Mouse (Mus musculus): ENCODE data around the gene Med25. TPM values are rescaled to one million over a fixed set of nuclear protein-coding genes. Genes with fewer than 3 reads are reported as not detected.

Gene Med25
- polyA plus RNA-seq, 1 experiment: 133 TPM

DNA sequence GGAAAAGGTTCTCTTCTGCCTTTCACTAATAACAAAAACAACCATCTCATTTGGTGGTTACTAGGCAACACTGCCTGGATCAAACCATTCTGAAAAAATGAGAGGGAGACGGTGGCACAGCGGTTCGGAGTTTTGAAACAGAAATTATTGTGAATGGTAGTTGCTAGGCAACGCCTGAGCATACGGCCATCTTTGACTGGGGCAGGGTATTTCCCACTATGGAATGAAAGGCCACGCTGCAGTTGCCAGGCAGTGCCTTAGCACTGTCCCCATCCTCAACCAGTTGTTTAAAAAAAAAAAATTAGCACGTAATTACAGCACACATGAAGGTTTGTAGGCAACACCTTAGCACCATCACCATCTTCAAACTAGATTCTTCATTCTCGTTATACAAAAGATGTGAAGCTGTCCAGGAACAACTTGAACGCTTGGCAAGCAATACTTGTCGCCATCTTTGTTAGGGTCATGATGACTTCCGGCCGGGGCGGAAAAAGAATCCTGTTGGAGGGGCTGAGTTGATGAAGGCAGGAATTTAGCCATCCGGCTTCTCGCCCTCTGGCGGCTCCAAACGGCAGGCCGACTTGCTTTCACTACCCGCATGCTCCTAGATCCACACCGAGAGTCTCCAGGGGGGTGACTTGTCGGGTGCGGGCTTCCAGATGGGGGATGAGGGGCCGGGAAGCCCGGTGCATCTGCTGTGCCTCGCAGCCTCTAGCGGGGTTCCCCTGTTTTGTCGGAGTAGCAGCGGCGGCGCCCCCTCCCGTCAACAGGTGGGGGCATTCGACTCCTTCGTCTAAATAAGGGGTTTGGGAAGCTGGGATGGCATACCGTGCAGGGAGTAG lies 3.3 kb upstream of the Med25 start, which contains the start of gene Fuz:
TSS of gene Fuz (plus strand) at position 487 of the 842 bp plus-strand sequence.
- Histone ChIP-seq H3K4me1 (ENCODE audit: control insufficient read depth, insufficient read depth, low read length) (peaks cover 10% of the 10 kb centered on the region), H3K4me3 (replicated peaks; ENCODE audit: extremely low read depth, low read depth, low read length) (peak within 1 kb of the TSS; percentile 71)
- WGBS: under 1% methylated on average over 34 of the region's 34 CpGs
- peak; percentile 87 for DNase-seq
- peak; percentile 66; the same call in 1 of the 2 replicates for TF ChIP-seq POLR2A (IDR thresholded peaks at IDR 0.05; ENCODE audit: borderline replicate concordance, extremely low read depth, low read depth, low read length)
- peak; percentile 63 for TF ChIP-seq CTCF (IDR thresholded peaks at IDR 0.05; ENCODE audit: insufficient read depth, low read length)

DNA sequence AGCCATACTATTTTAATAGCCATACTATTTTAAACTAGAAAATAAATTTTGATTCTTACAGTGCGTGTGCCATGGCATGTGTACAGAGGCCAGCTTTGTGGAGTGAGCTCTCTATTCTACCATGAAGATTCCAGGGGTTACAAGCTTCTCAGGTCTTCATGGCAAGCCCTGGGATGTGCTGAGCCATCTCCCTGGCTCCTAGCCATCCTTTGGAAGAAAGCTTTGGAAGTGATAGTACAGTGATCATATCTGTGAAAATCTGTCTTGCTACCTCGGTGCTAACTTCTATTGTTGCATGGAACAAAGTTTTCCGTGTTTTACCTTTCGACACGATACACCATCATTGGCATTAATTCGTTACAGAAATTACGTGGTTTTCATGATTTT lies 2.7 kb upstream of the Med25 start:
- peaks cover 10% of the 10 kb centered on the region for H3K4me1 ChIP-seq (ENCODE audit: control insufficient read depth, insufficient read depth, low read length)
- TF ChIP-seq POLR2A (IDR thresholded peaks at IDR 0.05; ENCODE audit: borderline replicate concordance, extremely low read depth, low read depth, low read length) (no peak), CTCF (IDR thresholded peaks at IDR 0.05; ENCODE audit: insufficient read depth, low read length) (no peak)
- no peak for DNase-seq
- H3K4me3 ChIP-seq (replicated peaks; ENCODE audit: extremely low read depth, low read depth, low read length): peak overlapping the region; percentile 46
- 47% methylated on average over 7 of the region's 7 CpGs for WGBS

DNA sequence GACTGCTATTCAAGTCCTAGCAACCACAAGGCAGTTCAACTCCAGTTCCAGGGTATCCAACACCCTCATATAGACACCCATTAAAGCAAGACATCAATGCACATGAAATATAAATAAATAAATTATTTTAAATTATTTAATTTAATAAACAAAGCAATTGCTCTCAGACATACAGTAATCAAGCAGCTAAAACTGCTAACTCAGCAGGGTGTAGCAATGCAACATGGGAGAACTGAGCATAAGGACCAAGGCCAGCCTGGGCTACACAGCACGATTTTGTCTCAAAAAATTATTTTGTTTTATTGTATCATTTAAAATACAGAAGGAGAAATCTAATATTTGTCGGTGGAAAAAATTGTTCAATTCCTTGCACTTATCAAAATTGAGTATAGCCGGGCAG lies 1.7 kb upstream of the Med25 start:
- peaks cover 10% of the 10 kb centered on the region for H3K4me1 ChIP-seq (ENCODE audit: control insufficient read depth, insufficient read depth, low read length)
- H3K4me3 ChIP-seq (replicated peaks; ENCODE audit: extremely low read depth, low read depth, low read length): no peak overlapping the region
- DNase-seq: no peak
- TF ChIP-seq POLR2A (IDR thresholded peaks at IDR 0.05; ENCODE audit: borderline replicate concordance, extremely low read depth, low read depth, low read length) (no peak), CTCF (IDR thresholded peaks at IDR 0.05; ENCODE audit: insufficient read depth, low read length) (no peak)
- WGBS: 85% methylated on average over 3 of the region's 3 CpGs

DNA sequence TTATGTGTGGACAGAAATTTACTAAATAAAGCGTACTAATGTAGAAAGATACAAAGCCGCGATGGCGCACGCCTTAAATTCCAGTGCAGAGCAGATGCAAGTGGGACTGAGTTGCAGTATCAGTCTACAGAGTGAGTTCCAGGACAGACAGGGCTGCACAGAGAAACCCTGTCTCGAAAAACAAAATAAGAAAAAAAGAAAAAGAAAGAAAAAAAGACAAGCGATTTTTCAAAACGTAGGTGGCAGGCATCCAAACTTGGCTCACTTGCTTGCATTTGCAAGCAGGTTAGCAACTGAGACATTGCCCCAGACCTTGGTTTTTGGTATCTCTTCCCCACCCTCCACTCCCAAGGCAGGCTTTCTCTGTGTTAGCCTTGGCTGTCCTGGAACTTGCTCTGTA lies 685 bp upstream of the Med25 start:
- no peak for DNase-seq
- WGBS: 22% methylated on average over 8 of the region's 8 CpGs
- Histone ChIP-seq H3K4me3 (replicated peaks; ENCODE audit: extremely low read depth, low read depth, low read length) (no peak overlapping the region), H3K4me1 (ENCODE audit: control insufficient read depth, insufficient read depth, low read length) (peaks cover 10% of the 10 kb centered on the region)
- TF ChIP-seq CTCF (IDR thresholded peaks at IDR 0.05; ENCODE audit: insufficient read depth, low read length) (no peak), POLR2A (IDR thresholded peaks at IDR 0.05; ENCODE audit: borderline replicate concordance, extremely low read depth, low read depth, low read length) (no peak)

DNA sequence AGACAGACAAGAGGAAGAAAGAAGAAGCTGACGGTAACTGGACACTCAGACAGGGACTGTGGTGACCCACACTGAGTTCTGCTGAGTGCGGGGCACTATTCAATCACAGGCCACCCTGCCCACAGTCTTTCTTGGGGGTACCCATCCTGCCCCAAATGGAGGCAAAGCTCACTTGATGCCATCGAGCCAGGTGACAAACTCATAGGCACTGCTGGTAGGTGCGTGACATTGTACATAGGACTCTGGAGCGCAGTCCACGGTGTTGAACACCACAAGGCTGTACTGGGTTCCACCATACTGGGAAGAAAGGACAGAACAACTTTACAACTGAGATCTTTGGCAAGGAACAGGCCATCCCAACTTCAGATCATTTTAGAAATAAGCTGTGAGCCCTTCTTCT lies 901 bp downstream of the Med25 start:
- Histone ChIP-seq H3K4me3 (replicated peaks; ENCODE audit: extremely low read depth, low read depth, low read length) (peak overlapping the region; percentile 89), H3K4me1 (ENCODE audit: control insufficient read depth, insufficient read depth, low read length) (peaks cover 10% of the 10 kb centered on the region)
- 14% methylated on average over 6 of the region's 6 CpGs for WGBS
- TF ChIP-seq CTCF (IDR thresholded peaks at IDR 0.05; ENCODE audit: insufficient read depth, low read length) (no peak), POLR2A (IDR thresholded peaks at IDR 0.05; ENCODE audit: borderline replicate concordance, extremely low read depth, low read depth, low read length) (no peak)
- DNase-seq: no peak

DNA sequence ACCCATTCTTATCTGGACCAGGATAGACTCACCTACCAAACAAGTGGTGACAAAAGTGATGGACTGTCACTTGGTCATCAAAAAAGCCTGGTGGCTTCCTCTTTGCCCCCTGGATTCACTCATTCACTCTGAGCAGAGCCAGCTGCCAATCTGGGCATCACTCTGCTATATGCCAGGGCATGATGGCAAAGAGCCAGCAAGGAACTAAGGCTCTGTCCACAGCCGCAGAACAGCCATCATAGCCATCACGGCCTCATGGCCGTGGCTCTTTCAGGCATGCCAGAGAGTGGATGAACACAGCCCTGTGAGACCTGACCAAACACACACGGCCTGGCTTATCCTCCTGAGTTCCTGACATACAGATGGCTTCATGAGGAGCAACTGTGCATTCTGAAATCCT lies 1.8 kb downstream of the Med25 start:
- 48% methylated on average over 4 of the region's 4 CpGs for WGBS
- Histone ChIP-seq H3K4me3 (replicated peaks; ENCODE audit: extremely low read depth, low read depth, low read length) (no peak overlapping the region), H3K4me1 (ENCODE audit: control insufficient read depth, insufficient read depth, low read length) (peaks cover 10% of the 10 kb centered on the region)
- DNase-seq: no peak
- TF ChIP-seq POLR2A (IDR thresholded peaks at IDR 0.05; ENCODE audit: borderline replicate concordance, extremely low read depth, low read depth, low read length) (no peak), CTCF (IDR thresholded peaks at IDR 0.05; ENCODE audit: insufficient read depth, low read length) (no peak)

DNA sequence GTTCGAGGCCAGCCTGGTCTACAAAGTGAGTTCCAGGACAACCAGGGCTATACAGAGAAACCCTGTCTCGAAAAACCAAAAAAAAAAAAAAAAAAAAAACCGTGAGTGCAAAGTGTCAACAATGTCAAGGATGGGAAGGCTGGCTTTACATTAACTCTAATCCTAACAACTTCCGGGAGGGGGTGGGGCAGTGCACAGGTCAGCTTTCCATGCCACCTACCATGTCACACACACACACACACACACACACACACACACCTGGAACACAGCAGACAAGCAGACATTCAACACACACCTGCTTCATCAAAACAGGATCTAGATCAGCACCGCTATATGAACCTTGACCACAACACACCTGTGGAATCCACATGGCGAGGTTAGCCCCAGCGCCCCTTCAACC lies 2.3 kb downstream of the Med25 start:
- H3K4me3 ChIP-seq (replicated peaks; ENCODE audit: extremely low read depth, low read depth, low read length): no peak overlapping the region
- no peak for TF ChIP-seq POLR2A (IDR thresholded peaks at IDR 0.05; ENCODE audit: borderline replicate concordance, extremely low read depth, low read depth, low read length)
- 67% methylated on average over 7 of the region's 7 CpGs for WGBS
- peaks cover 9% of the 10 kb centered on the region for H3K4me1 ChIP-seq (ENCODE audit: control insufficient read depth, insufficient read depth, low read length)
- no peak for DNase-seq

DNA sequence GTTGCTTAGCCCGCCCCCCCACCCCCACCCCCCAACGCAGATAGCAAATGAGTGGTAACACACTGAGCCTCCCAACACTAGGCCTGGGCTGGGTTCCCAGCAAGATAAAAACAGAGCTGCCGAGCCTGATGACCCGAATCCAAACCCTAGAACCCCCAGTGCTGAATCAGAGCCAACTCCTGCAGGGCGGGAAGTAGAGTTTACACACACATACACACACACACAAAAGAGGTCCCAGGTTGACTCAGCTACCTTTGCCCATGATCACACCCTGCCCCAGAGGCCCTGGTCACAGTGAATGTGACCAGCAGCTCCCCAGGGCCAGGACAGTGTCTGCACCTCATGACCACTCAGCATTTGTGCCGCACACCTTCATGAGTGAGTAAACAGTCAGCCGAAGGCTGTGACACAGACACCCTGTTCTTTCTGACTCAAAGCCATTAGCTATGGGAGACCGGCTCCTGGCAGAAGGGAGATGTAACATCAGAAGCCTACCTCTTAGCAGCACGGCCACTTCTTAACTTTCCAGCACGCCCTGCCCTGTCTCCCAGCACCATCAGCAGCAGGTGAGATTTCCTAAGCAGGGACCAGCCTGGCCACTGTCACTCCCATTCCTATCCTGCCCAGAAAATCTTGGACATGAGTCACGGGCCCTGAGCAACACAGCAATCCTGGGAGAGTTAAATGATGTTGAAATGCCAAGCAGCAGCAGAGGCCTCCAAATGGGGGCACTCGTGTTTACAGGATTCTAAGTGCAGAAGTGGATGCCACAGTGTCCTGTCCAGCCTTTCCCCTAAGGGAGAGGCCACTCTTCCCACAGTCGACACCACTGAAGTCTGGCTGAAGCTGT lies 4.0 kb downstream of the Med25 start:
- no peak for TF ChIP-seq POLR2A (IDR thresholded peaks at IDR 0.05; ENCODE audit: borderline replicate concordance, extremely low read depth, low read depth, low read length)
- TF ChIP-seq CTCF (IDR thresholded peaks at IDR 0.05; ENCODE audit: insufficient read depth, low read length): no peak
- Histone ChIP-seq H3K4me3 (replicated peaks; ENCODE audit: extremely low read depth, low read depth, low read length) (no peak overlapping the region), H3K4me1 (ENCODE audit: control insufficient read depth, insufficient read depth, low read length) (peaks cover 6% of the 10 kb centered on the region; the same call in 1 of the 2 replicates)
- DNase-seq: no peak
- 67% methylated on average over 13 of the region's 13 CpGs for WGBS

DNA sequence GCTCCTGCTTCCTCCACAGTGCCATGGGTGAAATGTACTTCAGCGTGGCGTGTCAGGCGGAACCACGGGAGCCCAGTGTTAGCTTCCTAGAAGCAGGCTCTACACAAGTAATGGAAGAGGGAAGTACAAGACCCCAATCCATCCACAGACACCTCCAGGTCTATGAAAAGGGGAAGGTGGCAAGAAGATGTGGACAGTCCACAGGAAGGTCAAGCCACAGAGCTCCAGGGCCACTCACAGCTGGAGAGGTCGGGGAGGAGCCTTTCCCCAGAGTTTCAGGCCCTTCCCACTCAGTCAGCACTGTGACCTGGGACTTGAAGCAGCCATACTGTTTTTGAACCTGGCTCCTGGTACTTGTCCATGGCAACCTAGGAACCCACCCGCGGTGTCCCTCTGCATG lies 5.5 kb downstream of the Med25 start:
- peaks cover 6% of the 10 kb centered on the region; the same call in 1 of the 2 replicates for H3K4me1 ChIP-seq (ENCODE audit: control insufficient read depth, insufficient read depth, low read length)
- no peak overlapping the region for H3K4me3 ChIP-seq (replicated peaks; ENCODE audit: extremely low read depth, low read depth, low read length)
- DNase-seq: no peak
- TF ChIP-seq CTCF (IDR thresholded peaks at IDR 0.05; ENCODE audit: insufficient read depth, low read length): no peak
- TF ChIP-seq POLR2A (IDR thresholded peaks at IDR 0.05; ENCODE audit: borderline replicate concordance, extremely low read depth, low read depth, low read length): no peak
- WGBS: 87% methylated on average over 7 of the region's 7 CpGs

Data from lung, adult 2 months (tissue).